Mouse (Mus musculus) cerebellum, adult 8-10 months (tissue): Measurements from ENCODE around the gene Gm20481.
"Not testable (repeated sequence)": the region's sequence is repeated elsewhere in the genome, so short reads cannot be mapped to it uniquely, and the experiment has no call there.

Source experiments
- DNase-seq: peaks from one replicate; pipeline ENCODE4 v3.0.0; 2022

Gene Gm20481

DNA sequence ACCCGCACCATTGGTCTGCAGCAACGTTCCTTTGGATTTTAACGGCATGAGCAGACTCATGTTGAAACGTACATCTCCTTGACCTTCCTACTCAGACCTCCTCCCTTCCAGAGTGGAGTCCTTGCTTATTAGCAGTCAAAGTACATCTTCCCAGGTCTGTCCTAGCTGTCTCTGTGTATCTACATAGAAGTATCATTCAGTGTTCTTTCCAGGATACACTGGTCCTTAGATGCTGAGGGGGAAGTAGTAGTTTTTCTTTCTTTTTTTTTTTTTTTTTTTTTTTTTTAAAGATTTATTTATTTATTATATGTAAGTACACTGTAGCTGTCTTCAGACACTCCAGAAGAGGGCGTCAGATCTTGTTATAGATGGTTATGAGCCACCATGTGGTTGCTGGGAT lies 36.2 kb downstream of the Gm20481 start:
- DNase-seq, result not testable (repeated sequence)

DNA sequence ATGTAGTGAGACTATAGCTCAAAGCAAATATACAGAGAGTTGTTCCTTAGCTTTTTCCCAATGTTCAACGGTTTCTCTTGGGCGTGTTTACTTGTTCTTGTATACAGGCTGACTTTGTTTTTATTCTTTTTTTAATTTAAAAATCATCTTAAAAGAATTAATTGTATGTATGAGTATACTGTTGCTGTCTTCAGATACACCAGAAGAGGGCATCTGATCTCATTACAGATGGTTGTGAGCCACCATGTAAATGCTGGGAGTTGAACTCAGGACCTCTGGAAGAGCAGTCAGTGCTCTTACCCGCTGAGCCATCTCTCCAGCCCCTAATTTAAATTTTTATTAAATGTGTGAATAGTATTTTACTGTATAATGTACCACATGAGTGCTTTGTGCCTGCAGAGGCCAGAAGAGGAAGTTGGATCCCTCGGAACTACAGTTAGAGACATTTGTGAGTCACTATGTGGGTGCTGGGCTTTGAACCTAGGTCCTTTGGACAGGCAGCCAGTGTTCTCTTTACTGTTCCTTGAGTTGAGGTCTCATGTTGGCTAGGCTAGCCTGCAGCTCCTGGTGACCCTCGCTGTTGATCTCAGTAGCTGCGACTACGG lies 37.8 kb downstream of the Gm20481 start:
- no peak for DNase-seq

DNA sequence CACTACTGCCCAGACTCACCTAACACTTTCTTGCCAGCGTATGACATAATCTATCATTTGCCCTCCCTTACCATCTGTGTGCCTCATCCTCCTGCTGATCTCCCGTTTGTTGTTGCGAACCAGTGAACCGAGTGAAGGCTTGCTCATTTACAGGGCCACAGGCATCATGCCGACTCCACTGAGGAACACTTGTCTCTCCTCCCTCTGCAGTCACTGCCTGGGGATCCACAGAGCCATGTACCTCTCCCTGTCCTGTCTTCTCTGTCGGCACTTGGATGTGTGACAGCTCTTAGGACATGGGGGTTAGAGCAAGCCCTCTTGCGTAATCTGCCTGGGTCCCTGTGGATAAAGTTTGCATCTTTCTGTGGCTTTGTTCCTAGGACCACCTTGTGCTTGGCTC lies 39.9 kb downstream of the Gm20481 start:
- DNase-seq, result peak; percentile 74

DNA sequence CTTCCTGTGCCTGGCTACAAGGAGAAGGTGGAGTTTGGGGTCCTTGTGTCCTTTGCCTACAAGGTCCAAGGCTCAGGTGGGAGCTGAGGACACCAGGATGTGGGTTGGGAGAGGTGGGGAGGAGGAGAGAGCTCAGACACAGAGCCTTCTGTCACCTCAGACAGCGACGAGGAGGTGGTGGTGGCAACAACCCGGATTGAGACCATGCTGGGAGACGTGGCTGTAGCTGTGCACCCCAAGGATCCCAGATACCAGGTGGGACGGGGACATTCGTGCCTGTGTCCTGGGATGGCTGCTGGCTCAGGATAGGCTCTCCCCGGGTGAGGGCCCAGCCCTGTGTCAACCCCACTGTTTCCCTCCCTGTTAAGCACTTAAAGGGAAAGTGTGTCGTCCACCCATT lies 41.7 kb downstream of the Gm20481 start:
- no peak for DNase-seq

DNA sequence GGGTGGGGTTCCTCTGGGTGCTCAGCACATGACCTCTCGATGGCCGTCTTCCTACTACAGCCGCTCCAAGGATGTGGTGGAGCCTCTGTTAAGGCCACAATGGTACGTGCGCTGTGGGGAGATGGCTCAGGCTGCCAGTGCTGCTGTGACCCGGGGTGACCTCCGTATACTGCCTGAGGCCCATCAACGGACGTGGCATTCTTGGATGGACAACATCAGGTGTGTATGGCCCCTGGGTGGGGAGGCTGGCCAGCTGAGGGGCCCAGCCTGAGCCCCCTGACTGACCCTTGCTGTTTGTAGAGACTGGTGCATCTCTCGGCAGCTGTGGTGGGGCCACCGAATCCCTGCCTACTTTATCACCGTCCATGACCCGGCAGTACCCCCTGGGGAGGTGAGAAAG lies 42.7 kb downstream of the Gm20481 start:
- DNase-seq, result peak; percentile 20

DNA sequence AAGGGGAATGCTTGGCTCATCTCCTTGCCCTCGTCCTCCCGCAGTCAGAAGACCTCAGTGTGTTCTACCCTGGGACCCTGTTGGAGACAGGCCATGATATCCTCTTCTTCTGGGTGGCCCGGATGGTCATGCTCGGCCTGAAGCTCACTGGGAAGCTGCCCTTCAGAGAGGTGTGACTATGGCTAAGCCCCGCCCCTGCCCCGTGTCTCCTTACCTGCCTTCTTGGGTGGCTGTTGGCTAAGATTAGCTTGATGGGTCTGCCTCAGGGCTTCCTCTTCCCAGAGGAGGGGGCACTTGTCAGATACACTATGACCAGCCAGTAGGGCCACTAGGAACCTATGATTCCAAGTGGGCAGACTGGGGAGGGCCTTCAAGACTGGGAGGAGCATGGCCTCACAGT lies 43.5 kb downstream of the Gm20481 start:
- peak; percentile 14 for DNase-seq

DNA sequence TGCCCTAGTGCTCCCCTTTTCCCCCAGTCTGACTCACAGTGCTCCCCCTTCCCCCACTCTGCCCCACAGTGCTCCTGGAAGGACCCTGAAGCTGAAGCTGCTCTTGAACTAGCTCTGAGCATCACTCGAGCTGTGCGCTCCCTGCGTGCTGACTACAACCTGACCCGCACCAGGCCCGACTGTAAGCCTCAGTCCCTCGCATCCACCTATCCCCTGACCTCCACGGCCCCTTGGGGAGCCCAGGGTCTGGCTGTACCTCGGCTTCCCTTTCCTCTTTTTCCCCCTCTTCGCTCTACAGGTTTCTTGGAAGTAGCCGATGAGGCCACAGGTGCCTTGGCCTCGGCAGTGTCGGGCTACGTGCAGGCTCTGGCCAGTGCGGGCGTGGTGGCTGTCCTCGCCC lies 45.6 kb downstream of the Gm20481 start:
- peak; percentile 30 for DNase-seq

DNA sequence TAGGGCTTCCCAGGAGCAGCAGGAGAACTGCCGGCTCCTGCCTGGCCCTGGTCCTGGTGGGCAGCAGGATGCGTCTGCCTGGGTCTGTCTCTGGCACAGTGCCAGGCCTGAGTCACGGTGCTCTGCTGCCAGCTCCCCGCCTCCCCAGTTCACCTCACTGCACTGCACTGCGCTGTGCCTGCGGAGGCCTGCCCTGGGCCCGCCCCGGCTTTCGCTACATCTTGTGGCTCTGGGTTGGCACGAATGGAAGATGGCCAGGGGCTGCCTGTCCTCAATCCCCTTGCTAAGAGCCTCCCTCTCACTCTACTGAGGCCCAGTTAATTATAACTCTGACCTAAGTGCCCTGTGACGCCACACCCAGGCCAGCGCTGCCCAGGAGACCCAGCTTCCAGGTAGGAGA lies 46.7 kb downstream of the Gm20481 start, which contains the start of gene Vwa7:
Gene Vwa7 (plus strand): TSS at position 204 of the 400 bp plus-strand sequence.
- peak; percentile 81 for DNase-seq

DNA sequence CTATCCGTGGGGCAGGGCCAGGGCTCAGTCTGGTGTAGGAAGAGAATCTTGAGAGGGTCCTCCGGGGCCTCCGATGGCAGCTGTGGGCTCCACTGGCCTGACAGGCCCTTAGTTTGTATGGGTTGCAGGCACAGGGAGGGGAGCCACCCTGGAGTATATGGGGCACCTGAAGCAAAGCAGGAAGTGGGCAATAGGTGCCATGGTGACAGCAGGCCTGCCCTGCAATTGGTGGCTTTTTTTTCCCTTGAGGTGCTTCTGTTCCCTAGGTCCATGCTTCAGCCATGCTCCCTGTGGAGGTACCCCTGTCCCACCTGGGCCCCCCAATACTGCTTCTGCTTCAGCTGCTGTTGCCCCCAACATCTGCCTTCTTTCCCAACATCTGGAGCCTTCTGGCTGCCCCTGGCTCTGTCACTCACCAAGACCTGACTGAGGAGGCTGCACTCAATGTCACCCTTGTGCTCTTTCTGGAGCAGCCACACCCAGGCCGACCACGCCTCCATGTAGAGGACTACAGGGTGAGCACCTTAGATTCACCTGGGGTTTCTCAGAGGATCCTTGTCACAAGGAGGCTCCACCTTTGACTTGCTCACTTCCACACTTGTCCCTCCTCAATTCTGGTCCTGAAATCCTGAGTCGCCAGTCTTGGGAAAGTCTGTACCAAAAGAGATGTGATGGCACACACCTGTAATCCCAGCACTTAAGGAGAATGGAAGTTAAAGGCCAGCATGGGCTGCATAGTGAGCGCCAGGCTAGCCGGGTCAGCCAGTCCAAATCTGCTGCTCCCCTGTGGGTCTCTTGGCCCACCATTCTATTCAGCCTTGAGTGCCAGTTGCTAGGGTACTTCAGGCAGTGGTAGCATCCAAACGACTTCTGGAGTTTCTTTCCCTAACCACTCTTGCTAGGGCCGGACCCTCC lies 47.3 kb downstream of the Gm20481 start:
- no peak for DNase-seq

DNA sequence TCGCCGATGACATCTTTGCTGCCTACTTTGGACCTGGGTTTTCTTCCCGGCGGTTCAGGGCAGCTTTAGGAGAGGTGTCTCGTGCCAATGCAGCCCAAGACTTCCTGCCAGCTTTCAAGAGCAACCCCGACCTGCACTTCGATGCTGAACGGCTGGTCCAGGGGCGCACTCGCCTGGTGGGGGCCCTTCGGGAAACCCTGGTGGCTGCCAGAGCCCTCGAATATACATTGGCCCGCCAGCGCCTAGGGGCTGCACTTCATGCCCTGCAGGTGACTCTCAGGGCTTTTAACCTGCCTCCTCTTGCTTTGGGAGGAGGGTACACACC lies 48.0 kb downstream of the Gm20481 start:
- DNase-seq, result peak; percentile 35

DNA sequence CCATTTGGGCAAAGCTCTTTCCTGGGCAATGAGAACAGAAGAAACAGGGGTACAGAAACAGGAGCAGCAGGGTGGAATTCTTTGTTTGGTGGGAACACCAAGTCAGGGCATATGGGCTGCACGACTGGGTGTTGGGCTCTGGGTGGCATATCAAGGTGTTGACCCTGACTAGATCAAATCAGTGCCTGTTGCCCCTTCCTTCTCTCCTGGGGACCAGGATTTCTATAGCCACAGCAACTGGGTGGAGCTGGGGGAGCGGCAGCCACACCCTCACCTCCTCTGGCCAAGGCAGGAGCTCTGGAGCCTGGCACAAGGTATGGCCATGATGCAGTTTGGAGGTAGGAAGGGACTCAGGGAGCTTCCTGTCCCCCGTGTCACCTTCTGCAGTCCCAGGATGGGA lies 48.5 kb downstream of the Gm20481 start:
- DNase-seq, result peak; percentile 12

DNA sequence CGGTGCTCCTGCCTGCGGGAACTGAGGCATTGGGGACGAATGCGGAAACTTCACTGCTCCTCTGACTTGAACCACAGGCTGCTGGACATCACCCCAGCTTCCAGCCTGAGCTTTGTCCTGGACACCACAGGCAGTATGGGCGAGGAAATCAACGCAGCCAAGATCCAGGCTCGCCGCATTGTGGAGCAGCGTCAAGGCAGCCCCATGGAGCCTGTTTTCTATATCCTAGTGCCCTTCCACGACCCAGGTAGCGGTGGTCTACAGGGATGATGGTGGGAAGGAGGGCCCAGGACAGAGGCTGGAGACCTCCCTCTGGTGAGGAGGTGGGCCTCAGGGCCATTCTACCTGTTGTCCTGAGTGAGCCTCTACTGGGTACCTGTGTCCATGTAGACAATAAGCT lies 50.2 kb downstream of the Gm20481 start:
- peak; percentile 17 for DNase-seq

DNA sequence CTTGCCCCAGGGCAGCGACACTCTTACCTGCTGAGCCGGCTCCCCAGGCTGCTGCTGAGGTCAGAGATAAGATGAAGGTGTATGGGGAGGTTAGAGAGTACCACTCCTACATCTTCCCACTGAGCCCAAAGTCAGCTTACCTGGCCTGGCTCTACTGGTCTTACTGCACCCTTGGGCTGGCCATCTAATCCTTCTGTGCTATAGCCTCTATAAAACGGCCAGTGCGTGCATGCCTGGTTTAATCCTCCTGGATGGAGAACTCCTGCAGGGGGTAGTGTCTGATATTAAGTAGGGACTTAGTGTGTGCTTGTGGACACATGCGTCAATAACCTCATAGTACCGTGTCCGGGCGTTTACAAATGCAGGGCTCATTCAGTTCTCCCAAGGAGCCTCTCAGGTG lies 50.8 kb downstream of the Gm20481 start:
- no peak for DNase-seq

DNA sequence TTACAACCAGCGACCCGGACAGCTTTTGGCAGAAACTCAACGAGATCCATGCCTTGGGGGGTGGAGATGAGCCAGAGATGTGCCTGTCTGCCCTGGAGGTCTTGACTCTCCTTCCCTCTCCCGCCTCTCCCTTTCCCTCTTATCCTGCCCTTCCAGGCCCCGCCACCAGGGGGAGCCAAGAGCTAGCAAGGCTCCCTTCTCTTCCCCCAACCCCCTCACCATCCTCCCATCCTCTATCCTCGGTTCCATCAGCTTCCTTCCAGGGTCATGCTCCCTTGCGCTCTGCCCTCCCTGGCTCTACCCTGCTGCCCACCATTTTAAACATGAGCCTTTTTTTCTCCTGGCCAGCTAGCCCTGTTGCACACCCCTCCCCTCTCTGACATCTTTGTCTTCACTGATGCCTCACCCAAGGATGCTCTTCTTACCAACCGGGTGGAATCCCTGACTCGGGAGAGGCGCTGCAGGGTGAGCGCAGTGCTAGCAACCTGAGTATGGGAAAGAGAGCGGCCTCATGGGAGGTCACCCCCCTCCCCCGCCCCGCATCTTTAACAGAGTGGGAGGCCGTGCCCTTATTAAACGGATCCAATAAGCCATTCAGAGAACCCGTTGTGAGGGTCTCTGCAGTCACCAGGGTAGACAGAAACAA lies 51.6 kb downstream of the Gm20481 start:
- peak; percentile 90 for DNase-seq
